In the genomic region with DNA sequence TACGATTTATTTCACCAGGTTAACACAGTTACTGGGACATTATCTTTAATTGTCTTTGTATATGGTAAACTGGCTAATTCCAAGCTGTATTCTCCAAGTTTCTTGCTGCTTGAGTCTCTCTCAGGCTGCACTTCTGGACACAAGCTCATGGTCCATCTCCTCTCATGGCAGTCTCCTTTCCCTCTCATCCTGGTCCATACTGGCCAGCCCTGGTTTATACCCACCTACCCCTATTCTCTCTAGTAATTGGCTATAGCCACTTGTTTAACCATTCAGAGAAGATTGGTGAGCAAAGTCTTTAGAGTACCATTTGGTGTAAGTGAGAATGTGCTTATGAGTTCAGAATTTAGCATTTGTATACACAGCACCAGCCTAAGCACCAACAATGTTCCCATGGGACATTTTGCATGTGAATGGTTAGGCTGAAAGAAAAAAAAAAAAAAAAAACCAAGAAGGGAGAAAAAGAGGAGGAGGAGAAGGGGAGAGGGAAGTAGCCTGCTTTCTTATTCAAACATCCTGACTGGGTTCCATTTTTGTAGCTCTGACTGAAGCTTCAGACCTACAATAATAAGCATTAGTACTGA, we compare ENCODE assay signal across 29 mouse cellular contexts.
DNase-seq lines count a peak whose midpoint lies in the region; ATAC-seq and TF ChIP-seq lines count a peak whose summit lies in the region.
"Had no signal": no experiment of that assay in that cellular context is flagged by ENCODE, and none has a peak within 500 bp of the region (broad histone marks: within the 10 kb centered on the region; RNA-seq: fewer than 3 reads in every experiment).

No protein-coding gene starts in this region.

- no peaks in the 10 kb centered on the region for H3K36me3 ChIP-seq in forebrain, embryonic 14.5 days (ENCODE audit: control insufficient read depth, insufficient read depth, low read length)
- H3K36me3 ChIP-seq in forebrain, postnatal 0 days (ENCODE audit: insufficient read depth) = no peaks in the 10 kb centered on the region
- H3K36me3 ChIP-seq in ES-E14 (ENCODE audit: control insufficient read depth, insufficient read depth, low read length, poor library complexity, severe bottlenecking) = no peaks in the 10 kb centered on the region
- H3K36me3 ChIP-seq: embryonic facial prominence, embryonic 12.5 days; embryonic facial prominence, embryonic 15.5 days; G1E; heart, embryonic 10.5 days; heart, embryonic 13.5 days had no signal

- no peaks in the 10 kb centered on the region for H3K27me3 ChIP-seq in forebrain, embryonic 14.5 days (replicated peaks; ENCODE audit: control insufficient read depth, insufficient read depth, low read length)
- no peaks in the 10 kb centered on the region for H3K27me3 ChIP-seq in forebrain, postnatal 0 days (ENCODE audit: insufficient read depth, low read length)
- H3K27me3 ChIP-seq: embryonic facial prominence, embryonic 12.5 days; embryonic facial prominence, embryonic 15.5 days; heart, embryonic 13.5 days; Patski had no signal

- intact Hi-C loops in left cerebral cortex, postnatal 4 days (cut with DNase I) = no loop called here
- intact Hi-C loops in heart, postnatal 14 days (cut with DNase I) = no loop called here

- no peaks in the 10 kb centered on the region for H3K9me3 ChIP-seq in forebrain, embryonic 14.5 days (replicated peaks; ENCODE audit: control insufficient read depth, low read length)
- no peaks in the 10 kb centered on the region for H3K9me3 ChIP-seq in forebrain, postnatal 0 days (ENCODE audit: low read length)
- no peaks in the 10 kb centered on the region for H3K9me3 ChIP-seq in ES-E14 (ENCODE audit: control insufficient read depth, insufficient read depth, low read depth, low read length)
- H3K9me3 ChIP-seq: embryonic facial prominence, embryonic 12.5 days; embryonic facial prominence, embryonic 15.5 days; G1E; heart, embryonic 10.5 days; heart, embryonic 13.5 days had no signal

- no peak for TF ChIP-seq CTCF in forebrain, postnatal 0 days (IDR thresholded peaks at IDR 0.05; ENCODE audit: low read depth)
- TF ChIP-seq CTCF in brain, embryonic 14.5 days (IDR thresholded peaks at IDR 0.05; ENCODE audit: borderline replicate concordance, extremely low read depth, insufficient read depth, insufficient read length) = no peak

- WGBS in forebrain, embryonic 14.5 days = 71% methylated on average over 1 of the region's 1 CpGs
- 77% methylated on average over 1 of the region's 1 CpGs for WGBS in forebrain, postnatal 0 days

- H3K4me3 ChIP-seq in forebrain, embryonic 14.5 days (ENCODE audit: low read depth, low read length) = no peak overlapping the region
- no peak overlapping the region for H3K4me3 ChIP-seq in forebrain, postnatal 0 days (ENCODE audit: low read depth, low read length)
- H3K4me3 ChIP-seq in ES-E14 (ENCODE audit: insufficient read depth in 1 of 2, low read depth in 1 of 2, low read length in 2 of 2, poor library complexity in 1 of 2, severe bottlenecking in 1 of 2) = no peak overlapping the region
- H3K4me3 ChIP-seq: embryonic facial prominence, embryonic 12.5 days; embryonic facial prominence, embryonic 15.5 days; heart, adult 2 months; heart, embryonic 10.5 days; heart, embryonic 13.5 days had no signal

- no peaks in the 10 kb centered on the region for H3K4me1 ChIP-seq in forebrain, embryonic 14.5 days (ENCODE audit: control insufficient read depth, insufficient read depth, low read length)
- H3K4me1 ChIP-seq in forebrain, postnatal 0 days (ENCODE audit: insufficient read depth) = no peaks in the 10 kb centered on the region
- H3K4me1 ChIP-seq in ES-E14 (ENCODE audit: control insufficient read depth in 2 of 2, insufficient read depth in 2 of 2, low read length in 2 of 2, poor library complexity in 1 of 2) = peaks cover 0 to 2% of the 10 kb centered on the region in 2 experiments; a peak in 1 of 4 replicates
- H3K4me1 ChIP-seq: embryonic facial prominence, embryonic 12.5 days; embryonic facial prominence, embryonic 15.5 days; heart, embryonic 10.5 days; heart, embryonic 13.5 days had no signal

- H3K27ac ChIP-seq in forebrain, embryonic 14.5 days (ENCODE audit: low read depth, low read length) = no peak overlapping the region
- no peak overlapping the region for H3K27ac ChIP-seq in forebrain, postnatal 0 days (ENCODE audit: low read depth, low read length)
- H3K27ac ChIP-seq in ES-E14 (ENCODE audit: insufficient read depth, low read depth, low read length, poor library complexity, severe bottlenecking) = no peak overlapping the region
- H3K27ac ChIP-seq: embryonic facial prominence, embryonic 12.5 days; embryonic facial prominence, embryonic 15.5 days; heart, adult 2 months; heart, embryonic 10.5 days; heart, embryonic 13.5 days; hindbrain, embryonic 14.5 days; hindbrain, postnatal 0 days had no signal

- peak; percentile 67 for ATAC-seq in forebrain, embryonic 14.5 days
- ATAC-seq in forebrain, postnatal 0 days = no peak
- ATAC-seq: CD4-positive, CD25-positive, alpha-beta regulatory T cell, adult 4 months; hindbrain, postnatal 0 days; inflammation-experienced regulatory T-cells, adult 6 months; intestine, embryonic 16.5 days; Patski had no signal

- in situ Hi-C loops in ES-E14 (cut with MboI; ENCODE audit: low sequenced_read_pairs in 2 of 2, unreplicated experiment in 2 of 2) = no loop called here

- no peak overlapping the region for H3K9ac ChIP-seq in forebrain, embryonic 14.5 days (ENCODE audit: low read length)
- no peak overlapping the region for H3K9ac ChIP-seq in forebrain, postnatal 0 days
- no peak overlapping the region for H3K9ac ChIP-seq in ES-E14 (ENCODE audit: insufficient read depth, low read depth, low read length, poor library complexity, severe bottlenecking)
- H3K9ac ChIP-seq: embryonic facial prominence, embryonic 12.5 days; embryonic facial prominence, embryonic 15.5 days; heart, embryonic 13.5 days; hindbrain, embryonic 14.5 days had no signal

- TF ChIP-seq POLR2A in brain, embryonic 14.5 days (IDR thresholded peaks at IDR 0.05; ENCODE audit: borderline replicate concordance, extremely low read depth, insufficient read depth, insufficient read length, poor library complexity, severe bottlenecking) = no peak

- peak; percentile 20 for DNase-seq in forebrain, embryonic 14.5 days (ENCODE audit: low spot score)
- DNase-seq in forebrain, postnatal 0 days = no peak
- DNase-seq in ES-CJ7 (ENCODE audit: low read depth, low spot score) (peak; percentile 22), ES-E14 (ENCODE audit: low read depth, low spot score) (no peak)
- DNase-seq in brain, embryonic 14.5 days (ENCODE audit: low read depth) = peak; percentile 66
- no peak for DNase-seq in left cerebral cortex, postnatal 4 days
- DNase-seq in layer of hippocampus, adult 9-11 months = no peak
- no peak for DNase-seq in heart, postnatal 14 days
- DNase-seq: adrenal gland, postnatal 10 days; adrenal gland, postnatal 36 days; cerebellum, adult 11 months; cerebellum, adult 2 months; cerebellum, adult 9-11 months; cerebellum, postnatal 25 days; gastrocnemius, postnatal 10 days; gastrocnemius, postnatal 36 days; heart, adult 2 months; kidney, adult 18-20 months had no signal

- no peak overlapping the region for H3K4me2 ChIP-seq in forebrain, embryonic 14.5 days (ENCODE audit: low read length)
- H3K4me2 ChIP-seq in forebrain, postnatal 0 days (ENCODE audit: low read depth) = no peak overlapping the region
- H3K4me2 ChIP-seq: embryonic facial prominence, embryonic 12.5 days; embryonic facial prominence, embryonic 15.5 days; heart, embryonic 13.5 days; hindbrain, embryonic 14.5 days had no signal

TF ChIP-seq in ES-E14, 5 proteins besides CTCF, POLR2A, EP300 and RAD21:
- TF ChIP-seq ZNF384 (IDR thresholded peaks at IDR 0.05; ENCODE audit: low read depth, low read length) (peak; percentile 81), MAFK (IDR thresholded peaks at IDR 0.05; ENCODE audit: insufficient read depth, low read depth, low read length) (no peak)

Comparison
In these comparisons a context has a peak if more than half of its experiments do, and no peak if none do; other contexts are left out.
1. DNase-seq: peak in forebrain, embryonic 14.5 days (single experiment), ES-CJ7 (single experiment) and brain, embryonic 14.5 days (single experiment); none in forebrain, postnatal 0 days (single experiment), ES-E14 (single experiment), left cerebral cortex, postnatal 4 days (single experiment), layer of hippocampus, adult 9-11 months (single experiment) and heart, postnatal 14 days (0 of 2).